Mouse (Mus musculus) megakaryocyte-erythroid progenitor cell, adult 5 weeks (primary cell): ENCODE results near the gene Gm10352. TPM values are rescaled to one million over a fixed set of nuclear protein-coding genes. Genes with fewer than 3 reads are reported as not detected.

Experiments used
- polyA plus RNA-seq: library from polyadenylated mRNA; stranded (reverse); fragments of >175 nt; gene quantifications from 2 replicates; pipeline ENCODE4 v1.2.3, GENCODE M21; 2012

The Gm10352 gene
- polyA plus RNA-seq: not detected in 2 replicates

GRCm38 (mm10) chrY:2900689-2901088 lies at the start of gene Gm10352:
Gene Gm10352, plus strand, starts transcription at chrY:2900989.

GRCm38 (mm10) chrY:2932282-2932681 lies 31.5 kb downstream of the Gm10352 start, which contains the start of gene Gm29289:
Gene Gm29289, plus strand, starts transcription at chrY:2932582.

Other genes starting within 250 kb of the Gm10352 start
- gene Sry, start 237.3 kb upstream of the Gm10352 start, polyA plus RNA-seq: not detected in 2 replicates
- not detected in 2 replicates for gene H2al2b, start 180.3 kb upstream of the Gm10352 start, polyA plus RNA-seq
- not detected in 2 replicates for gene Gm4064, start 104.8 kb upstream of the Gm10352 start, polyA plus RNA-seq
- gene Rbmy, start 70.3 kb upstream of the Gm10352 start, polyA plus RNA-seq: not detected in 2 replicates
- not detected in 2 replicates for gene Gm10256, start 70.3 kb upstream of the Gm10352 start, polyA plus RNA-seq
- gene Gm29289, start 31.6 kb downstream of the Gm10352 start, polyA plus RNA-seq: not detected in 2 replicates